Mouse (Mus musculus) lung, postnatal 0 days (tissue): ENCODE measurements around the gene Rps17. TPM values are rescaled to one million over a fixed set of nuclear protein-coding genes. Genes with fewer than 3 reads are reported as not detected.

Experiments
- ATAC-seq: fragments of 200-750 bp; cut with Nextera tagmentation; 2 replicates; pipeline ENCODE4 v1.8.0; 2017; ENCODE audit warnings: moderate library complexity
- DNase-seq: peaks from one replicate; pipeline ENCODE4 v3.0.0-alpha.2; 2016; ENCODE audit warnings: low spot score
- H3K27ac ChIP-seq: fragments of 300-500 bp; sonication (generic); 2 replicates; pipeline ENCODE4 v1.5.1; 2014; ENCODE audit warnings: antibody characterized with exemption, mild to moderate bottlenecking, low read length, mixed read lengths
- H3K27me3 ChIP-seq: fragments of 300-500 bp; sonication (generic); replicated peaks from 2 replicates; pipeline ENCODE4 v1.6.1; 2014; ENCODE audit warnings: low read length, mixed read lengths; ENCODE audit not compliant: insufficient read depth
- H3K36me3 ChIP-seq: fragments of 300-500 bp; sonication (generic); 2 replicates; pipeline ENCODE4 v1.6.1; 2014; ENCODE audit warnings: low read length, mixed read lengths; ENCODE audit not compliant: insufficient read depth
- H3K4me1 ChIP-seq: fragments of 300-500 bp; sonication (generic); 2 replicates; pipeline ENCODE4 v1.6.1; 2014; ENCODE audit warnings: antibody characterized with exemption, low read depth, low read length, mixed read lengths; ENCODE audit not compliant: insufficient read depth
- H3K4me2 ChIP-seq: fragments of 300-500 bp; sonication (generic); replicated peaks from 2 replicates; pipeline ENCODE4 v1.6.1; 2014; ENCODE audit warnings: low read depth, mild to moderate bottlenecking, low read length, moderate library complexity, mixed read lengths
- H3K4me3 ChIP-seq: fragments of 300-500 bp; sonication (generic); 2 replicates; pipeline ENCODE4 v1.5.1; 2014; ENCODE audit warnings: low read depth, low read length
- H3K9ac ChIP-seq: fragments of 300-500 bp; sonication (generic); replicated peaks from 2 replicates; pipeline ENCODE4 v1.6.1; 2014; ENCODE audit warnings: low read depth, mild to moderate bottlenecking
- H3K9me3 ChIP-seq: fragments of 300-500 bp; sonication (generic); 2 replicates; pipeline ENCODE4 v1.6.1; 2016; ENCODE audit warnings: low read length, mixed read lengths
- CTCF ChIP-seq: IDR thresholded peaks from 2 replicates; pipeline ENCODE4 v1.5.1; 2016; ENCODE audit warnings: antibody characterized with exemption, mild to moderate bottlenecking
- EP300 ChIP-seq: IDR thresholded peaks from 2 replicates; pipeline ENCODE4 v1.6.1; 2016; ENCODE audit warnings: antibody characterized with exemption, mild to moderate bottlenecking, control low read depth
- WGBS: fragments of 180-500 bp; shearing (Covaris S2); extraction: QIAGEN DNeasy Blood & Tissue Kit; methylation state at CpG from one replicate; pipeline ENCODE4 v1.1.7; 2014; 5-methylcytosine and 5-hydroxymethylcytosine counted together
- polyA plus RNA-seq: library from polyadenylated mRNA; unstranded; fragments of >200 nt; fragmentation: Nextera tagmentation; extraction: Ambion mirVana; gene quantifications from 2 replicates; pipeline ENCODE4 v1.2.1, GENCODE M21; 2015

The Rps17 gene
- polyA plus RNA-seq, 1 experiment from 2014 or later: 899 TPM

DNA sequence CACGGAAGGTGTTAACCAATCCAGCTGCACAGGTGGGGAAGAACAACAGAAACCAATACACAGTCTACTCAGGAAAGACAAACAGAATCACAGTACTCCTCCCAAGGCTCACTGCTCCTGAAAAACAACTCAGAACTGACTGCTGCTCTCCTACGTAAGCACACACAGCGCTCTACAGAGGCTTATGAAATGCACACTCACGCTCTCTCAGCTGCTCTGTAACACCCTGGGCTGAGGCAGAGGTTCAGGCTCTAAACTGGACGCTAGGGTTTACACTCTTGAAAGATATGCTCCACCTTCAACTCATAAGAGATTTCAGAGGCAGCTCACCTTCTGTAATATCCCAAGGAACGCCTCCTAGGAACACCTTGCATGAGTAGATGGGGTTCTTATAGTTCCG, 11.9 kb upstream of the Rps17 start:
- peak; percentile 72 for DNase-seq
- WGBS: 51% methylated on average over 7 of the region's 7 CpGs
- H3K9me3 ChIP-seq: no peaks in the 10 kb centered on the region
- no peaks in the 10 kb centered on the region for H3K27me3 ChIP-seq
- ATAC-seq: peak; percentile 81
- no peak overlapping the region for H3K4me3 ChIP-seq
- H3K27ac ChIP-seq: no peak overlapping the region
- no peaks in the 10 kb centered on the region for H3K4me1 ChIP-seq
- no peak overlapping the region for H3K4me2 ChIP-seq
- H3K9ac ChIP-seq: no peak overlapping the region
- no peaks in the 10 kb centered on the region for H3K36me3 ChIP-seq
- TF ChIP-seq CTCF (no peak), EP300 (no peak)

- H3K4me1 ChIP-seq: no peaks in the 10 kb centered on the region
- H3K9ac ChIP-seq: no peak overlapping the region
- no peaks in the 10 kb centered on the region for H3K9me3 ChIP-seq
- no peak overlapping the region for H3K4me2 ChIP-seq
- ATAC-seq: no peak
- DNase-seq: no peak
- no peak for TF ChIP-seq EP300
- no peak for TF ChIP-seq CTCF
- no peak overlapping the region for H3K27ac ChIP-seq
- H3K36me3 ChIP-seq: no peaks in the 10 kb centered on the region
- no peaks in the 10 kb centered on the region for H3K27me3 ChIP-seq
- no peak overlapping the region for H3K4me3 ChIP-seq
- WGBS: 61% methylated on average over 1 of the region's 1 CpGs
These were observed 11.3 kb upstream of the Rps17 start for GRCm38 (mm10) chr7:81356360-81356759.

GRCm38 (mm10) chr7:81355746-81356145, 10.7 kb upstream of the Rps17 start:
- H3K4me3 ChIP-seq: no peak overlapping the region
- TF ChIP-seq EP300: no peak
- no peak for TF ChIP-seq CTCF
- H3K27me3 ChIP-seq: no peaks in the 10 kb centered on the region

DNA sequence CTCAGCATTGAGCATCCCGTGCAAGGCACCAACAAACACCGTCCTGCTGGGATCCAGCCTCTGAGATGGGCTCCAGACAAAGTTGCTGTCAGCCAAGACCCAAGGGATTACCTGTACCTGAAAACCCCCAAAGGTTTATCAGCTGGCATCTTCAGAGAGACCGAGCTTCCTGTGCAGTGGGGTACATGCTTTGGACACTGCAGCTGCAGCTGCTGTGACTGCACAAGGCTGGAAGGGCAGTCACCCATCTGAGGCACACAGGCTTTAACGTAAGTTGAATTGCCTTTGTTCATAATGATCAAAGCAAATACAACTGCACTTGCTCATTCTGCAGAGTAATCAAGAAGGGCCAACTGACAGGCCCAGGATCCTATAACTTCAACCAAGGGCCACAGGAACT, 6.8 kb upstream of the Rps17 start:
- no peak for TF ChIP-seq EP300
- no peak for TF ChIP-seq CTCF
- ATAC-seq (no peak), DNase-seq (no peak)
- Histone ChIP-seq H3K27me3 (no peaks in the 10 kb centered on the region), H3K4me2 (no peak overlapping the region), H3K4me3 (no peak overlapping the region), H3K9me3 (no peaks in the 10 kb centered on the region), H3K36me3 (no peaks in the 10 kb centered on the region), H3K4me1 (no peaks in the 10 kb centered on the region), H3K27ac (no peak overlapping the region), H3K9ac (no peak overlapping the region)
- WGBS: 72% methylated on average over 4 of the region's 4 CpGs

More at GRCm38 (mm10) chr7:81355746-81356145, 10.7 kb upstream of the Rps17 start:
- DNase-seq (no peak), ATAC-seq (no peak)
- no peaks in the 10 kb centered on the region for H3K36me3 ChIP-seq
- H3K9me3 ChIP-seq: no peaks in the 10 kb centered on the region
- H3K27ac ChIP-seq: no peak overlapping the region
- 86% methylated on average over 7 of the region's 7 CpGs for WGBS
- H3K9ac ChIP-seq: no peak overlapping the region
- H3K4me2 ChIP-seq: no peak overlapping the region
- no peaks in the 10 kb centered on the region for H3K4me1 ChIP-seq

GRCm38 (mm10) chr7:81348206-81348605, 3.2 kb upstream of the Rps17 start:
- H3K27me3 ChIP-seq: no peaks in the 10 kb centered on the region
- no peaks in the 10 kb centered on the region for H3K36me3 ChIP-seq
- ATAC-seq (no peak), DNase-seq (no peak)
- no peak overlapping the region for H3K4me3 ChIP-seq
- H3K4me1 ChIP-seq: peaks cover 4% of the 10 kb centered on the region; the same call in 1 of the 2 replicates
- no peaks in the 10 kb centered on the region for H3K9me3 ChIP-seq
- no peak overlapping the region for H3K27ac ChIP-seq
- 60% methylated on average over 7 of the region's 7 CpGs for WGBS
- no peak for TF ChIP-seq CTCF
- no peak for TF ChIP-seq EP300
- no peak overlapping the region for H3K9ac ChIP-seq
- no peak overlapping the region for H3K4me2 ChIP-seq

DNA sequence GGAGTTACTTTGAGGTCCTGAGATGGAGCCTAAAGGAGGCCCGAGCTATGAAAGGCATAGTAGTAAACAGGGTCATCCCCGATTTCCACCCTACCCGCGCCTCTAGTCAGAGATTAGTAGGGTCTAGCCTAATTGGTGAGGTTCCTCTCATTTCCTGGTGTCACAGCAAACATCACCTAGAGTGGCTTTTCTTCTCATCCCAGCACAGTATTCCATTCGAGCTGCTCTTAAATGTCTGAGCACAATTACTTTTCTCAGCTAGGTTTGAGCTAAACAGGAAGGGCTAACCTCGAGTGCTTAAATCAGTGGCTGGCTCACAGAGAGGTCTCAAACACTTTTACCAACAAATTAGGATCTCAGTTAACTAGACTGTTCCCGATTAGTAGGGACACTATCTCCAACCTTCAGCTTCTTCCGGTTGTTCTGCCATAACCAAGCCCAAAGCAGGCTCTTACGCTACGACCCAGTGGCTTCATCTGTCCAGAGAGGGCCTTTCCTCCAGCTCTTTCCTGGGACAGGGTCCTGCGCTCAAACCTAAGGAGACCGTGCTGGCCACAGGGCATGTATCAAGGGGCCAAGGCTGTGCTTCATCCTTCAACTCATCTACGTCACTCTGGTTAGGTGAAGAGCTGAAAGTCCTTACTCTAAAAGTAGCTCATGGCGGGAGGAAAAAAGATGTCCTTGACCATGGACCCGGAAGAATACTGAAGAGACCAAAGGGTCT, 555 bp upstream of the Rps17 start:
- H3K4me2 ChIP-seq: peak overlapping the region; percentile 50

More for the DNA sequence above, 555 bp upstream of the Rps17 start:
- no peak for TF ChIP-seq EP300
- TF ChIP-seq CTCF: no peak
- ATAC-seq (no peak; the same call in 1 of the 2 replicates), DNase-seq (no peak)
- H3K36me3 ChIP-seq: peaks cover 8% of the 10 kb centered on the region
- peak overlapping the region; percentile 79 for H3K4me3 ChIP-seq
- H3K9me3 ChIP-seq: no peaks in the 10 kb centered on the region
- no peaks in the 10 kb centered on the region for H3K27me3 ChIP-seq
- H3K27ac ChIP-seq: no peak overlapping the region
- 62% methylated on average over 15 of the region's 15 CpGs for WGBS
- H3K4me1 ChIP-seq: peaks cover 4% of the 10 kb centered on the region; the same call in 1 of the 2 replicates
- 0 out of 2 replicates have a peak overlapping the region, but pooled peaks have one; percentile 24 for H3K9ac ChIP-seq
